Mouse (Mus musculus) splenic B cell, adult 2 months (primary cell): ENCODE results near the gene Sept6.

Experiments
- DNase-seq: peaks from one replicate; pipeline ENCODE4 v3.0.0-alpha.2; 2011; ENCODE audit warnings: low read depth, low spot score
- H3K27me3 ChIP-seq: 2 replicates; pipeline ENCODE4 v1.6.1; 2012; ENCODE audit warnings: mild to moderate bottlenecking, low read length, moderate library complexity, mixed read lengths; ENCODE audit not compliant: control insufficient read depth, poor library complexity, insufficient read depth, severe bottlenecking
- H3K36me3 ChIP-seq: 2 replicates; pipeline ENCODE4 v1.6.1; 2012; ENCODE audit warnings: mild to moderate bottlenecking, low read length, moderate library complexity, mixed read lengths; ENCODE audit not compliant: control insufficient read depth, poor library complexity, insufficient read depth, severe bottlenecking

Sept6 gene

DNA sequence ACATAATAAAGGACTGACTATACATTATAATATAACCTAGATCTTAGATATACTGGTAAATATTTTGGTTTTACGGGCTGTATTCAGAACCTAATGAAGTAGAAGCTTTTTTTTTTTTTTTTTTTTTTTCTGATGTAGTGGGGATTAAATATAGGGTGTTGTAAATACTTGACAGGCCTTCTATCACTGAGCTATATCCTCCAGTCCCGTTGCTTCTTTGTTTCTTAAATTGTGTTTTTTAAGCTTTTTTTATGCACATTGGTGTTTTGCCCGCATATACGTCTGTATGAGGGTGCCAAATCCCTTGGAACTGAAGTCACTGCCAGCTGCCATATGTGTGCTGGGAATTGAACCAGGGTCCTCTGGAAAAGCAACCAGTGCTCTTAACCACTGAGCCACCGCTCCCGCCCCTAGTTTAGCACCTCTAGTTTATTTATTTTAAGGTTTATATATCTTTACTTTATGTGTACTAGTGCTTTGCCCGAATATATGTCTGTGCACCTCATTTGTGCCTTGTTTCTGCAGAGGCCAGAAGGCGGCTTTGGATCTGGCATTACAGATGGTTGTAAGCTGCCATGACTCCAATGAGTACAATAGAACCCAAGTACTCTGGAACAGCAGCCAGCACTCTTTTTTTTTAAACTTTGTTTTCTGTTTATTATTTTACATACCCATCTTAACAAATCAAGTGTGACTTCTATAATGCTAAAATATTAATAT is 126.8 kb downstream of the Sept6 start:
- H3K36me3 ChIP-seq, result no peaks in the 10 kb centered on the region
- no peak for DNase-seq
- no peaks in the 10 kb centered on the region for H3K27me3 ChIP-seq

DNA sequence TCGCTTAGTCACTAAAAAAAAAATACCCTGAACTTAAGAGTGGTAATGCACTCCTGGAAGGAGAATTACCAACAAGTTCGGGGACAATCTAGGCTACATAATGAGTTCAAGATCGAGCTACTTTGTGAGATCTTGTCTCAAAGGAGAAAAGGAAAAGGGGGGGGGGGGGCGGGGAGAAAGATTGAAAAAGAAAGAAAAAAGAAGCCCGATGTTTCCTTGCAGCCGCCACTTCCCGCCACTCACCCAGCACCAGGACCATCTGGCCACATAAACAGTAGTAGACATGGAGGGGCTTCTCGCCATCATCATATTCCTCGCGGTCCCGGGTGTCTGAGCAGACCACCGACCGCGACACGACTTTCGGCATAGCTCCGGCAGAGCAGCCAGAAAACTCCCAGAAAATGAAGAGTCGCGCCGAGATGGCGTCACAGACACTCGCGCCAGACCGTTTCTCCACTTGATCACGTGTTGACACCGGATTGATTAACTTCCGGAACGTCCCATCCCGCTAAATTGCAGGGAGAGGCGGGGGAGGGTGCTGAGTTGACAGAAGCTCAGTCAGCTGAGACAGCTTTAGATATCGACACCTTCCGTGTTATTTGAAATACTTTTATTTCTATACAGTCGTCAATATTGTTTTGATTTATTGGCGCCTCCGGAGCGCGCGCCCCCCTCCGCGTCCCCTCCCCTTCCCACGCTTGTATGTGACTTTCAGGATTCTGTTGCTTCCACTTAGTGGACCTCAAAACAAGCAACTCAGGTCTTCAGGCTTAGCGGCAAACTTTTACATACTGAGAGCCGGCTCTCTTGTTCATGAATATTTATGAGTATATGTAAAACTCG is 127.6 kb downstream of the Sept6 start:
- no peaks in the 10 kb centered on the region for H3K36me3 ChIP-seq
- peak; percentile 82 for DNase-seq
- no peaks in the 10 kb centered on the region for H3K27me3 ChIP-seq
